In the genomic region with DNA sequence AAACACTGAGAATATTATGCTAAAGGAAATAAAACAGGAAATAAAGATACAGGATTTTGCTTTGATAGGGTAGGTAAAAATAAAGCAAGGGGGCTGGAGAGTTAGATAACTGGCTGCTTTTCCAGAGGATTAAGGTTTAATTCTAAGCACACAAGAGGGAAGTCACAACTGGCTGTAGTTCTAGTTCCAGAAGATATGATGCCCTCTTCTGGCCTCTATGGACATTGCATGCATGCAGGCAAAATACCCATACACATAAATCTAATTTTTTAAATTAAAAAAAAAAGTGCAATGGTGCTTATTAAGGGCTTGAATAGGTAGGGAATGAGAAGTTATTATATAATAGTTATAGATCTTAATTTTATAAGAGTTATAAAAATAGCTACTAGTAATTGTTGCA, we compare ENCODE assay signal across 11 mouse cellular contexts. TPM values are rescaled to one million over a fixed set of nuclear protein-coding genes. Genes with fewer than 3 reads are reported as not detected.
A peak's percentile ranks its signal among the peaks of the same experiment; 100 is the strongest.
DNase-seq lines count a peak whose midpoint lies in the region; TF ChIP-seq lines count a peak whose summit lies in the region.
"Had no signal": no experiment of that assay in that cellular context is flagged by ENCODE, and none has a peak within 500 bp of the region (broad histone marks: within the 10 kb centered on the region; RNA-seq: fewer than 3 reads in every experiment).

No protein-coding gene starts in this region.

- no peaks in the 10 kb centered on the region for H3K4me1 ChIP-seq in kidney, adult 2 months (ENCODE audit: control insufficient read depth, insufficient read depth, low read length)
- H3K4me1 ChIP-seq: heart, embryonic 15.5 days had no signal

- H3K27ac ChIP-seq in kidney, adult 2 months (ENCODE audit: insufficient read depth, low read depth, low read length), result no peak overlapping the region
- H3K27ac ChIP-seq: heart, embryonic 15.5 days had no signal

- H3K36me3 ChIP-seq in kidney, adult 2 months (ENCODE audit: control insufficient read depth, insufficient read depth, low read length), result peaks cover 6% of the 10 kb centered on the region

- no peaks in the 10 kb centered on the region for H3K27me3 ChIP-seq in kidney, adult 2 months (replicated peaks; ENCODE audit: control insufficient read depth, insufficient read depth, low read length)
- H3K27me3 ChIP-seq: heart, embryonic 15.5 days; megakaryocyte, embryonic 14.5 days had no signal

- no peak for TF ChIP-seq CTCF in kidney, adult 2 months (conservative IDR thresholded peaks at IDR 0.05; ENCODE audit: insufficient read depth, insufficient read length, low read depth, low read length)

- peak; percentile 19 for DNase-seq in kidney, adult 2 months
- no peak for DNase-seq in kidney, adult 18-20 months
- peak; percentile 35 for DNase-seq in CD4-positive helper T cell, adult 2 months (ENCODE audit: low read depth, low spot score)
- peak; percentile 9 for DNase-seq in MN1 (ENCODE audit: low spot score)
- peak; percentile 54 for DNase-seq in lung, postnatal 36 days
- no peak for DNase-seq in cerebellum, postnatal 4 days (ENCODE audit: low spot score in 2 of 2)
- DNase-seq in cerebellum, adult 11 months, result no peak
- no peak for DNase-seq in gastrocnemius, adult 8-10 months (ENCODE audit: low spot score in 2 of 2)
- DNase-seq: right cerebral cortex, postnatal 25 days had no signal

- H3K4me3 ChIP-seq in kidney, adult 2 months (ENCODE audit: insufficient read depth, low read depth, low read length), result no peak overlapping the region
- H3K4me3 ChIP-seq: heart, embryonic 15.5 days; megakaryocyte, embryonic 14.5 days had no signal

- TF ChIP-seq POLR2A in kidney, adult 2 months (IDR thresholded peaks at IDR 0.05; ENCODE audit: low read depth, low read length), result no peak

RNA-seq across cellular contexts. Expression of gene Ncoa6, which starts 37.2 kb away (rescaled TPM):
- polyA plus RNA-seq in kidney, adult 2 months (2012; rRNA removed), result 25.4 and 40.6 TPM in 2 replicates
- 10 to 100 TPM; 11.4 to 13.3 (median 12.8) TPM for total RNA-seq in gastrocnemius, adult 8-10 months (2022)

RNA-seq across cellular contexts. Expression of gene Trp53inp2, which starts 55.6 kb away (rescaled TPM):
- polyA plus RNA-seq in kidney, adult 2 months (2012; rRNA removed), result 141 and 143 TPM in 2 replicates
- total RNA-seq in gastrocnemius, adult 8-10 months (2022), result 100 to 1,000 TPM; 238 to 367 (median 290) TPM

Comparison
In these comparisons a context has a peak if more than half of its experiments do, and no peak if none do; other contexts are left out.
1. DNase-seq: peak in kidney, adult 2 months (single experiment), CD4-positive helper T cell, adult 2 months (single experiment), MN1 (single experiment) and lung, postnatal 36 days (single experiment); none in kidney, adult 18-20 months (single experiment), cerebellum, postnatal 4 days (0 of 2), cerebellum, adult 11 months (single experiment) and gastrocnemius, adult 8-10 months (0 of 2).